Mouse (Mus musculus) thymus, adult 2 months (tissue): ENCODE results near the gene Gm20388.

Experiments used
- CTCF ChIP-seq: fragments of 200-500 bp; IDR thresholded peaks from 2 replicates; pipeline ENCODE4 v1.5.1; 2012; ENCODE audit warnings: mild to moderate bottlenecking, control low read depth, low read length, moderate library complexity, borderline replicate concordance; ENCODE audit not compliant: control insufficient read depth, poor library complexity, insufficient read depth; ENCODE audit errors: extremely low read depth
- POLR2A ChIP-seq: fragments of 200-500 bp; IDR thresholded peaks from 2 replicates; pipeline ENCODE4 v1.6.1; 2012; ENCODE audit warnings: mild to moderate bottlenecking, low read length, control low read depth, moderate library complexity; ENCODE audit not compliant: control insufficient read depth, poor library complexity, insufficient read depth; ENCODE audit errors: extremely low read depth

DNA sequence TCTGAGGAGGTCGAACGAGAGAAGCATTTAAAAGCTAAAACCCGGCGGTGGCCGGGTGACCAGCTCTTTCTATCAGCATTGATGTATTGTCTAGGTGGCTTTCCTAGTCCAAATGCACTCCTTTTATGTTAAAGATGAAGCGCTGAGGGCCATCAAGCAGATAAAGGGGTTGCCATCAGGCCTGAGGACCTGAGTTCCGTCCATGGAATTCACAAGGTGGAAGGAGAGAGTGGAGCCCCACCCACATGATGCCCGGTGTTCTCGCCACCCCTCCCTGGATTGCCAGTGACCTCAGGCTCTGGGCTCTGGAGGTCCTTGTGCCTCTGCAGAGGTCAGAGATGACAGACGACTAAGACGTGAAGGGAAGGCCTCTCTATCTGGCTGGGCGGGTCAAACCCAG is 1091.3 kb downstream of the Gm20388 start:
- TF ChIP-seq CTCF (no peak), POLR2A (no peak)
